Mouse (Mus musculus) urinary bladder, adult 18-20 months (tissue): ENCODE measurements at regions not wholly inside any gene's neighbourhood (a gene's known extent, or its start where the extent isn't known, plus 50 kb on each side); places are given as distances from the start of the nearest gene placed in this dataset.

Source experiments
- DNase-seq, 2 experiments: peaks; one replicate each; pipeline ENCODE4 v3.0.0; 2022; ENCODE audit warnings: low spot score in 2 of 2, mixed read lengths in 2 of 2

- peak in 1 of 2 experiments; percentile 56 for DNase-seq
Observed at GRCm38 (mm10) chr12:24252071-24252874, 155.2 kb upstream of the 9030624G23Rik start.
